Mouse (Mus musculus) ovary, adult 18-20 months (tissue): ENCODE data around the gene Ly6g6e.
"Not testable (repeated sequence)": the region's sequence is repeated elsewhere in the genome, so short reads cannot be mapped to it uniquely, and the experiment has no call there.

Source experiments
- DNase-seq: peaks from one replicate; pipeline ENCODE4 v3.0.0; 2022; ENCODE audit warnings: low spot score, mixed read lengths

Ly6g6e gene

GRCm38 (mm10) chr17:35076507-35077176 is at the start of gene Ly6g6e:
Gene Ly6g6e, plus strand, starts transcription at chr17:35076902.
- DNase-seq, result no peak

DNA sequence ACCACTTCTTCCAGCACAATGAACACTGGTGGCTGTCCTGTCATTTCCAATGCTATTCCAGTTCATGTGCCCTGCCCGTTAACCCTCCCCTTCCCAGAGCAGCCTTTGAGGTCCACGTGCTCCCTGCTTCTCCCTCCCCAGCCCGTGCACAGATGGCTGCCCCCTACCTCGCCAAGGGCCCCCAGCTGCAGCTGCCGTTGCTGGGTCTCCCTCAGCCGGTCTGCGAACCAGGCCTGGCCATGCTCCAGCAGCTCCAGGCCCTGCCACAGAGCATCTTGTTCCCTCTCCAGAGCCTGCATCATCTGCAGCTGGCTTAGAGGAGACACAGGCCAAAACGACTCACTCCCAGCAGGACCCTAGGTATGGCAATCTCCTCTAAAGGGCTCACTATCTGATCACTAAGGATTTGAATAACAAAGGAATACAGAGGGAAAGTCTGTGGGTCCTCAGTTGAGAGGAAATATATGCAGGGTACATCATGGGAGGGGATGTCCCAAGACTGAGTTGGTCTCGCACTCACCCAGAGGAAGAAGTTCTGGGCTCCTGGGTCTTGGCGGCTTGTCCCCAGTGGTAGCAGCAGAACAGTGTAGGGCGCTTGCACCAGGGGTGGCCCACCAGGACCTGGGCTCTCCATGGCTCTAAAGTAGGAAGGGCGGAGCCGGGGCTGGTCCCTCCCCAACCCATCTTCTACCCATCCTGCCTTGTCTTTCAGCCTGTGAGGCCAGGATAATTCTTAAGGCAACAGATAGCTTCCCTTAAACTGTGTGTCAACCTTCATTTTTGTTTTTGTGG is 49.2 kb upstream of the Ly6g6e start, which contains the start of gene Sapcd1:
TSS of gene Sapcd1 (minus strand) at position 740 of the 792 bp plus-strand sequence.
- DNase-seq, result no peak

DNA sequence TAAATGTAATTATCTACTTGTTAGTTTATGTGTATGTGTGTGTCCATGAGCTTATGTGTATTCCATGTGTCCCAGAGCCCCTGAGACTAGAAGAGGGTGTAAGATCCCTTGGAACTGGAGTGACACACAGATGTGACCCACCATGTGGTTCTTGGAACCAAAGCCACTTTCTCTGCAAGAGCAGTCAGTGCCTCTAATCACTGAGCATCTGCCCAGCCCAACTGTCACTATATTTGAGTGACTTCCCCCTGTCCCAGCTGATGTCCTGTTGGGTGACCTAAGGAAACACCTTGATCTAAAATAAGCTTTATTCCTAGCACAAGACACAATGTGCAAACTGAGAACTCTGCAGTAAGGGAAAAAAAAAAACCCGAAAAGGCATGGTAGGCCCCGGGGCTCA is 48.4 kb upstream of the Ly6g6e start:
- no peak for DNase-seq

- DNase-seq, result no peak
Observed at GRCm38 (mm10) chr17:35029691-35030532, 46.8 kb upstream of the Ly6g6e start.

DNA sequence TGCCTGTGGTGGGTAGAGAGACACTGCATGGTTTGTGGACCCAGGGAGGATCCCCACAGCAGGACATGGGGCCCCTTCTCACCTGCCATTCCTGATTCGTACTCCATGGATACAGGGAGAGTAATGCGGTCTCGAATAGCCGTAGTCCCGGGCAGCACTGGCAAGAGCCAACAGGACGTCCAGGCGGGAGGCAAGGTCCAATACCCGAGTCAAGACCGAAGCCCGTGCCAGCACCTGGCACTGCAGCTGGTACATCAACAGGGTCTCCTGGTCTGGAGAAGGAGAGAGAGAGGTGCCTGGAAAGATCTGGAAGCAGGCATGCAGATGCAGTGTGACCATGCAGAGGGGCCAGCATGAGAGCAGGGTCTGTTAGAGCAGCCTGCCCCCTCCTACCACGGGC is 45.4 kb upstream of the Ly6g6e start:
- no peak for DNase-seq

- DNase-seq, result no peak
Observed at GRCm38 (mm10) chr17:35031880-35032279, 44.8 kb upstream of the Ly6g6e start.

GRCm38 (mm10) chr17:35032323-35032870 is 44.3 kb upstream of the Ly6g6e start:
- no peak for DNase-seq

- not testable (repeated sequence) for DNase-seq
Observed at GRCm38 (mm10) chr17:35033703-35034102, 43.0 kb upstream of the Ly6g6e start.

- no peak for DNase-seq
Observed at GRCm38 (mm10) chr17:35034896-35035295, 41.8 kb upstream of the Ly6g6e start.

DNA sequence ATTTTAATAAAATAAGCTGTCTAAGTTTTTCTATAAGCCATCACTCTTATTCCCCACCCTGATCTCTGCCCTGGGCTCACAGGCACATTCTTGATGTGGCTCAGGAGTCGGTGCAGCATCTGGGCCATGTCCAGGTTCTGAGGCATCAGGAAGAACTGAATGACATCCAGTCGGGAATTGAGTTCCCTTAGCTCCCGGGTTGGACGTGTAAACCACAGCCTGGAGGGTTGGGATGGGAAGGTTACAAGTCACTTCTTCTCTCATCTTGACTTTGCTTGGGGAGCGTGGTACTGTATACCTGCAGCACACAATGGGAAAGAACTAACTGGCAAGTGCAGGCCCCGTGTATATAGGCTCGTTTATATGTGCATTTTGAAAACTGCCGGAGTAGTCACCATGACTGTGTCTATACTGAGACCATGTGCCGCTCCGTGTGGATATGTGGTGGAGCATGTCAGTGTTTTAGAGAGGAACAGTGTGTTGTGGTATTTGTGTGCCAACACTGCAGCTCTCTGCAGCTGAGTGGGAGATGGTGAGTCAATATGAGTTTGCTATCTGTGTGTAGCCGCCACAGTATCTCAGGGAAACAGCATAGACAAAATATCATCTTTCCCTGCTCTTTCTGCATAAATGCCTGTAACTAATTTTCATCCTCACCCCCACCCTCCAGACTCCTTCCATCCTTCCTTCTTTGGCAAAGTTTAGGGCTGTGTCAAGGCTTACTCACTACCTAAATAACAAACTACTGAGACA is 37.4 kb upstream of the Ly6g6e start:
- no peak for DNase-seq

- no peak for DNase-seq
Observed at GRCm38 (mm10) chr17:35043794-35044193, 32.9 kb upstream of the Ly6g6e start.

DNA sequence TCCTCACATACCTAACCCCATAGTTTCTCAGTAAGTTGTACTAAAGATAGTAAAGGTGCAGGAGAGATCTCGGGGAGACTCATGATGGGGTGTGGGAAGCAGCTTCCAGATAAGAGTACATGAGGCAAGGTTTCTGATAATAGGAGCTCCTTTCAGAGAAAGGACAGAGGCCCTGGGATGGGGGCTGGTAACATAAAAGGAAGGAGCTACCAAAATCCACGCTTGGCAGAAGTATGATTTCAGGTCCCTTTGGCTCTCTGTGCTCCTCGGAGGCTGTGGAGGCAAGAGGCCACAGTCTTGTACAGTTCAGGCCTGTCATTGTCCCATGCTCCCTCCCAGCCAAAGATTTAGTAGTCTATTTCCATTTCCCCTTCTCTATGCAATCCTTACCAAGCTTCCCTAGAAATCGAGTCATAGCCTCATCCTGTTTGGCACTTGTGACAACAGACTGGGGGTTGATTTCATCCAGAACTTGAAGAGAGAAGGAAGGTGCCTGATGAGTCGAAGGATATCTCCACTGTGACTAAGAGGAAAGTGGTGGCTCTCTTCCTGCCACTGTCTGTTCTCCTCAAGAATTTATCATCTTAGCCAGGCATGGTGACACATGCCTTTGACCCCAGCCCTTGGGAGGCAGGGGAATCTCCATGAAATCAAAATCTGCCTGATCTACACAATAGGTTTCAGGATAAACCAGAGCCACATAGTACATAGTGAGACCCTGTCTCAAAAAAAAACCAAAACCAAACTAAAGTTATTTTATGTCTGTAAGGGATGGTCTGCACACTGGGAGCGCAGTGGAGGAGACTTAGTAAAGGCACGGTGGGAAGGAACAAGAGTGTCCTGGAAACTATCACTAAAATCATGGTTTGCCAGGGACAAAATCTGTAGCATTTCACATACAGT is 31.5 kb upstream of the Ly6g6e start:
- DNase-seq, result no peak

DNA sequence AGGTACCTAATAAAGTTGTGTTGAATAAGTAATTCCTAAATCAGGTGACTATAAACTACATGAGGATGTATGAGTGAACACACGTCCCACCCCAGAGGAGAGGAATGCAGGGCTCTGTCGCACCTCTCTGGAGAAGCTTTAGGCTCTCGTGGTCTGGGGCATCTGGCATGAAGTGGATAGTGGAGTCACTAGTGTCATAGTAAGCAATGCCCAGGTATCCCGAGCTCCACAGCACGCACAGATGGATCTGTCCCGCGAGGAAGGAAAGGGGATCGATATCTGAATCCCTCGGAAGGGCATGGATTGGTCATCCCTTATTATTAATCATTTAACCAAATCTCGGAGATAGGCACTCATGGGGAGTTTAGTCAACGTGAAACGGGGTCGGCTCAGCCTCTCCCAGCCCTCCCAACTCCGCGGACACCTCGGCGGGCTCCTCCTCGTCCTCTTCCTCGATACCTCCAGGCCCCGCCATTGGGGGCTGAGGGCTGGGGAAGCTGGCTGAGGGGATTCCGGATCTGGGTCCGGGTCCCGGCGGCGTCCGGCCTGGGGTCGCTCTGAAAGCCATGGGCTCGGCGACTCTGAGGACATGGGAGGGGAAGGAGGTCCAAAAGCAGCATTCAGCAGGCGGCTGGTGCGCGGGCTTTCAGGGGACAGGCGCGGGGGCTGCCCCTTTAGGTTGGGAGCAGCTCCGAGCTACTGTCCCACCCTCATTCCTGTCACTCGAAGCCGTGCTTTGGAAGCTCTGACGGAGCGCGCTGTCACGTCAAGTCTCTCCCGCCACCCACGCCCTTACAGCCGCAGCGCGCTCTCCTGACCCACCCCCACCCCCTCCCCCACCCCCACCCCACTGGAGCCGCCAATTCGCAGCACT is 30.7 kb upstream of the Ly6g6e start:
- DNase-seq, result no peak

- DNase-seq, result peak; percentile 96
Observed at GRCm38 (mm10) chr17:35046681-35047455, 29.8 kb upstream of the Ly6g6e start, which contains the start of gene Msh5. Gene Msh5, minus strand, starts transcription at chr17:35046745.

DNA sequence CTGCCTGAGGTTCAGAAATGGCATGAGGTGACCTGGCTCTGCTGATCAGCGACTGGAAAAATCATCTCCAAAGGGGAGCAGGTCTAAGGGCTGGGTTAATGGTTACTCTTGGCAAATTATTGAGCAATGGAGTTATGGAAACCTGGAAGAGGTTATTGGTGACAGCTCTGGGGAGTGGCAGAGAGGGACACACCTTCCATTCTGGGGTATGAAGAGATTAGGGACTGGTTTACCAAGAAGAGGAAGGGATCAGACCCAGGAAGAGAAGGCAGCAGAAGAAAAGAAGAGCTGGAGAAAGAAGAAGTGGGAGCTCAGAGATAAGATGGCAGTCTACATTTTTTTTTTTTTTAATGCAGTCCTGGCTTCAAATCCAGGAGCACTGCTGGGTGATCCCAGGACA is 29.0 kb upstream of the Ly6g6e start:
- DNase-seq, result no peak

DNA sequence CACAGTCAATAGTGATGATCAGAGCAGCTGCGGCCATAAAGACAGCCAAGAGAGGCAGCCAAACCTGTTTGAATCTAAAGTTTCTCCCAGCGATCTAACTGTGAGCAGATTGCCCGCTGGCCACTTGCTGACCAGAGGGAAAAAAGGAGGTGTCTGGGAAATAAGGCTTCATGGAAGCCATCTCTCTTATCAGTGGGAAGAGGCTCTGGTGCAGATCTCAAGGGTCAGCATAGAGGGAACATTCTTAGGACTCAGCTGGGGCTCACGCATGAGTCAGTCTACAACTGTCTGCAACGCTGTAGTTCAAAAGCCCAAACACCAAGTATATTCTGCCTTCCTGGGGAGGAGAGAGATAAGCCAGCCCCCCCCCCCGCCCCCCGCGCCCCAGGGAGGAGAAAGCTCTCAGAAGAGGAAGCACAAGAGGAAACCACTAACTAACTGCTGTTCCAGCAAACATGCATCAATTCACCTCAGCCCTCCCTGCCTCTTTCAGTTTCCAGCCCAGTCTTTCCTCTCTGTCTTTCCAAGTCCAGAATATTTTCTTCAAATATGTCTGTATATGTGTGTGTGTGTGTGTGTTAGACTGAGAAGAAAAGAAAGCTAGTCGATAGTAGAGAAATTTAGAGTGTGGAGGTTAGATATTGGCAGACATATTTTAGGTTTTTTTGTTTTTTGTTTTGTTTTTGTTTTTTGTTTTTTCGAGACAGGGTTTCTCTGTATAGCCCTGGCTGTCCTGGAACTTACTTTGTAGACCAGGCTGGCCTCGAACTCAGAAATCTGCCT is 28.4 kb upstream of the Ly6g6e start:
- no peak for DNase-seq

GRCm38 (mm10) chr17:35048932-35049440 is 27.7 kb upstream of the Ly6g6e start:
- DNase-seq, result no peak
